Mouse (Mus musculus) thymus, postnatal 25 days (tissue): ENCODE results near the gene Siah1a.

Source experiments
- DNase-seq: peaks from one replicate; pipeline ENCODE4 v3.0.0; 2022

Siah1a gene

DNA sequence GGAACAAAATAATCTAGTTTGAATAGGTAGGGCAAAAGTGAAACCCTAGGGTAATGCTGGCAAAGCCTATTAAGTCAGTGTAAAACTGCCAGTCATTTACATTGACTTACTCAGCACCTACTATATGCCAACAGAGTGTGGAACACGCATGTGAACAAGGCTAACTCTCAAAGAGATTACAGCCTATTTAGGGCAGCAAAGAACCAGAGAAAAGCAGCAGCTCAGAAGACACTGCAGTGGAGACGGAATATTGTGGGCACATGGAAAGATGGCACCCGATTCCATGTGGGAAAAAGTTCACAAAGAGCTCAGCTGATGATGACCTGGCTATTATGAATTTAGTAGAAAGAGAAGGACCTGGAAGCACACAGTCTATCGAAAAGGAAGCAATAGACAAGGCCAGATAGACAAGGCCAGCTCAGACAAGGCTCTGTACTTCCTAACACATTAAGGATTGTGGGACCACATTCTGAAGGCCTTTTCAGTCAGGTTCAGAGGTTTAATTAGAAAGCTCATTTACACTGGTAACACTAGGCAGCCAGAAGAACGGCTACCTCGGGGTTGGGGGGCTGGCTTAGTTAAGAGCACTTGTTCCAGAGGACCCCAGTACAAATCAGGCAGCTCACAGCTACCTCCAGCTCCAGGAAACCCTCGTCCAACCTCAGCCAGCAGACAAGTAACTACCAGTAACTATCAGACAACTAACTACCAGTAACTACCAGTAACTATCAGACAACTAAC lies 3.0 kb downstream of the Siah1a start:
- DNase-seq = no peak

GRCm38 (mm10) chr8:86741627-86742026 lies 4.1 kb downstream of the Siah1a start:
- no peak for DNase-seq

- no peak for DNase-seq
Measured at GRCm38 (mm10) chr8:86740899-86741298, 4.8 kb downstream of the Siah1a start.

DNA sequence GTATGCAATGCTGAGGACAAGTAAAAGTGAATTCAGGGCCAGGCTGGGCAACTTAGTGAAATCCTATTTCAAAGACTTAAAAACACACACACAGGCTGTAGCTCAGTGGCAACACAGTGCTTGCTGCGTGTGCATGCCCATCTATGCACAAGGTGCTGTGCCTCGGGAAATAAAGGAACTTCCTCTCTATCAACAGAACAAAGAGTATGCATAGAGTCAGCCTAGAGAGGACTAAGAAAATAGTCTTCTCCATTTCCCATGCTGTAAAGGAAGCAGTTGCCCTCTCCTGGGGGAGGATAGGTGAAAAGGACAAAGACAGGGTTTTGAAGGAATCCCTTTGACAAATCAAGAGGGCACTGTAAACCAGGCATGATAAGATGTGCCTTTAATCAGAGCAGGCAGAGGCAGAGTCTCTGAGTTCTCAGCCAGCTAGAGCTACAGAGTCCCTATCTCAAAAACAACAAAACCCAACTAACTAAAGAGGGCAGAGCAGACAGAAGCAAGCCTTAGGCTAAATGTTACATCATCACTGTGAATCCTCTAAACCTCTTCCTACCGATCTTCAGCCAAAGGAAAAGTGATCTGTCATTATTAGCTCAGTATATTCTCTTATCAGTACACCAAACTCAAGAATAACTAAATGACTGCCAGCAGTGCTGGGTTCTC lies 10.2 kb downstream of the Siah1a start:
- peak; percentile 33 for DNase-seq

DNA sequence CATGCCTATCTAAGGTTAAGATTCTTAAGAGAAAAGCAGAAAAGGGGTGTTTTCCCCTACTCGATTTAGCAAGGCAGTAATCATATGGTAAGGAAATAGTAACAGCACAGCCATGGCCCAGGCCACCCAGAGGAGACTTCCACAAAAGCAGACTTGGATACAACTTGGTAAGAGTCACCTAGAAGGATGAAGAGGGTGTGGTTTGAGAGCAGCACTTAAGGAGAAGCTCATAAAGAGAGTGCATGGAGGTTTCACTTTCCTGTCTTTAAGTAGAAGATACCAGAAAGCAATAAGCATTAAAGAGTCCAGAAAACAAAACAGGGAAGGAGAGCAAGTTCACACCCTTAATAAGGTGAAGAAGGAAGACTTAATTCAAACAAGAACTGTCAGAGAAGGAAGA lies 10.8 kb downstream of the Siah1a start:
- DNase-seq = no peak

- no peak for DNase-seq
Measured at GRCm38 (mm10) chr8:86734171-86734570, 11.6 kb downstream of the Siah1a start.

- DNase-seq = no peak
Measured at GRCm38 (mm10) chr8:86730860-86731259, 14.9 kb downstream of the Siah1a start.

DNA sequence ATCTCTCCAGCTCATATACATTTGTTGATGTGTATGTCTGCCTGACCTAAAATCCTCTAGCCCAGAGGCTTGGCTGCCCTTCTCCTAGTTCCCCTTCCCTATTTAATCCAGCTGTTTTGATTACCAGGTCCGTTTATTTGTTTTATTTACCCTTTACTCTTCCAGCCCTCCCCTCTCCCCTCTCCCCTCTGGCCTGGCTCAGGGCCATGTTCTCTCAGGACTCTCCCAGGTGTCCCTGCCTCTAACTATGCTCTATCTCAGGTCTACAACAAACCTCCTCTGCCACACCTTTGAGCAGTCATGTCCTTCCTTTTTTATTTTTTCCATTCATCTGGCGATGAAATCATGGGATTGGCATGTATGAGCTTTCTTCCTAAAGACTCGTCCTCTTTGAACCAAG lies 15.4 kb downstream of the Siah1a start:
- DNase-seq = no peak

DNA sequence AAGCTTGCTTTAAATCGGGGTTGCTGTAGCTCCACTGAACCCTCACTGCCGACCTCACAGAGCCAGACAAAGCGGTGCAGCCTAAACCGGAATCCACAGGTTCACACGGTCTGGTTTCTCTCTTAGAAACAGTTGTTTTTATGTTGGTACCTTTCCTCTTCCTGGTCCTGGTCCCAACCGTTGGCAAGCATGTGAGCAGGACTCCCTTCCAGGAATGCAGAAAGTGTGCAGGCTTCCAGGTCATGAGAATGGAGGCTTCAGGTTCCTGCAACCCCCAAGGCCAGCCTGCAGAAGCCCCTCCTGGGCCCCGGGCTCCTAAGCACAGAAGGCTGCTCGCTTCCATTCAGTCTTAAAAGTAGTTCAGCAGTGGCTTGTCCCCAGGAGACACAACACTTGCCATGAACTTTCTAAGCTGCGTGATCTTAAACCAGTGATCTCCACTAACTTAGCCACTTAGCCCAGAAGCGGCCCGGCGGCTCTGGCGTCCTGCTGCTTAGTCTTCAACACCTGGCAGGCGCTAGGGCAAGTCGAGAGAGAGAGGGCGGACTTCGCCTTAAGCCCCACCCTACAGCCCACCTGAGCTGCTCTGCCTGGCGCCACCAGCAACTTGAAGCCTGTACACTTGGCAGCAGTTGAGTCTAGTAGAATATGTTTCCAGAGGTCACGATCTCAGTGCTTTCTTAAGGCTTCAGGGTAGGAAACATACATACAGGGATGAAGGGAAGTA lies 17.3 kb downstream of the Siah1a start:
- DNase-seq = no peak

DNA sequence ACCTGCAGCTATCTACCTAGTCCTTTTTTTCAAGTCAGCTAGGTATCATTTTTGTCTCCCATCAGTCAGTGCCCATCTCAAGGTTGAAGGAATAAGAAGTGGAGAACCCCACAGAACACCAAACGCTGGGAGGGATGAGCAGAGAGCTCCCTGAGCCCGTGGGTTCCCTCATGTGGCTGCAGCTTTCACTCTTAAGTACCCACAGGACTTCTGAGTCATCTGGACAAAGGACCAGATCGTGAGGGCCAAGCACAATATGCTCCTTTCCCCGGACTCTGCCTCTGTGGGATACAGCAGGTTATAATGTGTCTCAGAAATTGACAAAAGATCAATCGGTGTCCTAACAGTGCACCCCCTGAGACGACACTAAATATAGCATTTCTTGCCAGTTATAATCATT lies 18.8 kb downstream of the Siah1a start:
- DNase-seq = no peak

DNA sequence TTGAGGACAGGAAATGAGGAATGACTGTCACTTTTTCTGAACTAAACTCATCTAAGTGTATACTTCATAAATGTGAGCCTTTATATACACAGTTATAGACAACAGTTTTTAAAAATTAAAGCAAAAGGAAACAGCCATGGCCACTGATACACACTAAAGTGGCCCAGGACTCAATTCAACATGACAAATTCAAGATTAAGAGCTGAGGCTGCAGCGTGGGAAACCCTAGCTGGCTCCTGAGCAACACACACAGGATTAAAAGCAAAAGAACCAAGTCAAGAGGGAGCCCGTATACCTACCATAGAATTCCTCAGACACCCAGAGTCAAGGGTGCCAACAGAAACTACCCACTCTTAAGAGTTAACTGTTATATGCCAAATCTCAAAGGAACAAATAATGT lies 24.2 kb downstream of the Siah1a start:
- DNase-seq = no peak

DNA sequence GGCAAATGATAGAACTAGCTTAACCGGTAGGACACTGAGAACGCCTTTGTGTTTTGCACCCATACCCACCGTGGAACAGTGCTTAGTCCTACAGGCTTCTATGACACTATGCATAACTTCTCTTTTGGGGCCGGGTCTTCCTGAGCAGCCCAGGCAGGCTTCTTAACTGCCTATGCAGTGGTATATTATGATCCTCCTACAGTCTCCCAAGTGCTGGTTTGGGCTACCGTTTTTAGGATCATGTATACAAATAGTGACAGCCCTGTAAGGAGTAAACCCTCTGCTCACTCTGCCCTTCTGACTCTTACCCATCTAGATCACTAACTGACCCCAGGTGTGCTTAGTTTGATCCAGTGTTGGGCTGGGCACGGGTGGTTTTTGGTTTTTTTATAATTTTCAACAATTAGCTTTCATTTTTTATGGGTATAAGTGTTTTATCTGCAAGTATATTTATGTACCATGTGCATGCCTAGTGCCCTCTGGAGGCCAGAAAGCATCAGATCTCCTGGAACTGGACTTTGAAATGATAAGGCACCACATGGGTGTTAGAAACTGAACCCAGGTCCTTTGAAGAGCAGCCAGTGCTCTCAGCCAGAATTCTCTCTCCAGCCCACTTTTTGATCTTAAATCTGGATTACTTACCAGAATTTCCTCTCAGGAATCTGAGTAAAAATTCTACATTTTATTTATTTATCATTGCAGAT lies 24.8 kb downstream of the Siah1a start:
- DNase-seq = peak; percentile 46

- no peak for DNase-seq
Measured at GRCm38 (mm10) chr8:86719368-86719767, 26.4 kb downstream of the Siah1a start.

DNA sequence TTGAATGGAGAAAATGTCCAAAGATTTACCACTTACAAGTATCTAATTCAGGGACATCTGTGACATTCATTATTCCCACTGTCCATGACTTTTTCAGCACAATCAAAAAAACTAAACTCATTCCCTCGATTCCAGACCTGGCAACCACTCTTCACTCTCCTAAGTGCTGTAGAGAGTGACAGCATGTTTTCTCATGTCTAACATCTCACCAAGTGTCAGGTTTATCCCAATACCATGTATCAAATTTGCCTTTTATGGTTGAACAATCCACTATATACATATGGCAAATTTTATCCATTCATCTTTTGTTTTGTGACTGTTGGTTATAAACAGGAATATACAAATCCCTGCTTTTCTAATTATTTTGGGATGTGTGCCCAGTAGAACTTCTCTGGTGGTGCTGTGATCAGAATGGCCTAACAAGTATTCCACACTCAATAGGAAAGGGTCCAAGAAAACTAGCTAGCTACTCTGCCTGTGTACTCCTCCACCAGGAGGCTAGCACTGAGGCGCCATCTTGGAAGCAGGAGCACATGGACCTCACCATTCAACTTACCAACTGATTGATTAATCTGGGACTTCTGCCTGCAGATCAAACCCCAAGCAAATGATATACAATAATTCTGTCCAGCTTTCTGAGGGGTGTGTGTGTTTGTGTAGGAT lies 27.3 kb downstream of the Siah1a start:
- no peak for DNase-seq

DNA sequence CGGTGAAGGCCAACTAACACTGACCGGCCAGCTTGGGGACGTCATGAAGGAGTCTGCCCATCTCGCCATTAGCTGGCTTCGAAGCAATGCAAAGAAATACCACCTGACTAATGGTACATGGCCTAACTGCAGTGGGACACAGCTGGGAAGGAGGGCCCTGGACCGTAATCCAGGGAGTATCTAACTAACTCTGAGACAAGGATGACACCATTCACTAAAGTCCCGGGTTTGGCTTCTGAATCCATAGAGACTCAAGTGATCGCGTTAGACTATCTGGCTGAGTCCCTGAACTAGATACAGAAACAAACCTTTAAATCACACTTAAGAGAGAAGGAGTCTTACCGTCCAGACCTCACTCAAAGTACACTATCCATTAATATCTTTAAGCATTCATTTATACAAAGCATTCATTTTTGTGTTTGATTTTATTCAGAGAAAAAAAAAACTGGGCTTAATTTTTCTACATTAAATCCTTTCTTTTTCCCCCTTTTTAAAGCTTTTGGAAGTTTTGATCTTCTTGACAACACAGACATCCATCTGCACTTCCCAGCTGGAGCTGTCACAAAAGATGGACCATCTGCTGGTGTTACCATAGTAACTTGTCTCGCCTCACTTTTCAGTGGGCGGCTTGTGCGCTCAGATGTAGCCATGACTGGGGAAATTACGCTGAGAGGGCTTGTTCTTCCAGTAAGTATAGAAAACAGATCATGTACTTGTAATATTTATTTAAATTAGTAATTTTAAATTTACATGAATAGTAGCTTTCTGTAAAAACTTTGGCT lies 32.1 kb downstream of the Siah1a start:
- DNase-seq = no peak

DNA sequence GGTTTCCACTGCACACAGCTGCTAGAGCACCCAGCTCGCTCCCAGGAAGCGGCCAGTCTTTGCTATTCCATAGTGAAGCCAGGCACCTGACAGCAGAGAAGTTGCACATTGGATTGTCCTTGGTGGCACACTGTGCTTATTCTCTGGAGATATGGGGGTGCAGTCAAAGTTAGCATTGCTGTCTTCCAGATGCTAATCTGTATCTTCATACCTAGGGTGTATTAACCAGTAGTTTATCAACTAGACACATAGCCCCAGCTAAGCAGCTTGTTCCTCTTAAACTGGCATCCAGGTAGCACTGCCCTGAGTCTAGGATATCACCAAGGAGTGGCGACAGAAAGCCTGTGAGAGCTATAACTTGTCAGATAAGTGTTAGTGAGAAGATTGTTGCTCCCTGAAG lies 33.1 kb downstream of the Siah1a start:
- DNase-seq = no peak

GRCm38 (mm10) chr8:86707873-86708272 lies 37.9 kb downstream of the Siah1a start:
- DNase-seq = peak; percentile 86

- peak; percentile 53 for DNase-seq
Measured at GRCm38 (mm10) chr8:86706756-86707155, 39.0 kb downstream of the Siah1a start.

DNA sequence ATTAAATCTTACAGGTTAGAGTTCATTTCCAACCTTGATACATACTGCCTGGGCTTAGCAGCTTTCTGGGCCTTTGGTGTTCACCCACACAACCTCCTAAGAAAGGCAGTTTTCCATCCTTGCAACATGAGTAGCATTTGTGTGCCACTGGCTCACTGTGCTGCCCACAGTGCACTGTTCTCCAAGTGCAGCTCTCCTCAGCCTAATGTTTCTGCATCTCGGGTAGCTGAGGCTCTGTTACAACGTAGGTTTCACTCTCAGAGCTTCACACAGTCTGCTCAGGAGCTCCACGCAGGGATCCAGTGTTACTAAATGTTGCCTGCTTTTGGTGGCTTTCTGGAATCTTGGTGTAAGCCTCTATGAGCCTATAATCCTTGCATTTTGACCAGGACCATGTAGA lies 40.4 kb downstream of the Siah1a start:
- DNase-seq = no peak

DNA sequence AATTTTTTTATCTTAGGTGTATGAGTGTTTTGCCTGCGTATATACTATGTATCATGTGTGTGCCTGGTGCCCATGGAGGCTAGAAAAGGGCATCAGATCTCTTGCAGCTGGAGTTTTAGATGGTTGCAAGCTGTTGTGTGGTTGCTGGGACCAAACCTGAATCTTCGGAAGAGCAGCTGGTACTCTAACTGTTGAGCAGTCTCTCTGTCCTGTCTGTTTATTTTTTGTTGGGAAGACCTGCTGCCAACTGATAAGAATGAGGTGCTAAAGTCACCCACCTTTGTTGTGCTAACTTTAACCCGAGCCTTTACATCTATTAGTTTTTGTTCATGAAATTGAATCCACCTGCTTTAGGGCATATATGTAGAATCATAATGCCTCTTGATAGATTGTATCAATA lies 43.3 kb downstream of the Siah1a start:
- DNase-seq = no peak

- no peak for DNase-seq
Measured at GRCm38 (mm10) chr8:86699471-86699870, 46.3 kb downstream of the Siah1a start.

DNA sequence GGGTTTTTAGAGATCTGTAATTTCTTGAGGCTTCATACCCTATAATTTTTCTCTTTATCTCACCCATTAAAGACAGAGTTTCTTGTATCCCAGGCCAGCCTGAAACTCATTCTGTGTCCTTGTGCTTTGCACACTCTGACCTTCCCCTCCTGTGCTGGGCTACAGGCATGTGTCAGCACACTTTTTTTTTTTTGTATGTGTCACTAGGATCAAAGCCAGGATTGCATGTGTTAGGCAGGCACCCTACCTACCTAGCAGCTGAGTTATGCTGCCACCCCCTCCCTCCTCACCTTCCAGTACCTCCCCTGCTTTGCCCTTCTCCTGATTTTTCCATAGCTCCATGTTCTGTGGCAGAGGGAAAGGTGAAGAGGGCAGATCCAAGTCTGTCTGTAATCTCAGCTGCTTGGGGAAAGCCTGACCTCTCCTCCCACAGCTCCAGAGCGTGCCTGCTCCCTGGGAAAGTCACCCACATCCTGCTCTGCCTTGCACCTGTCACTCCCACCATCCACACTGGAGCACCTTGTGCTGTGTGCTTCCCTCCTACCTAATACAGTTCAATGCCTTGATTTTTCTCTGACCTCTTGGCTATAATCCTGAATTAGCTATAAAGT lies 46.8 kb downstream of the Siah1a start:
- DNase-seq = no peak
